Mouse (Mus musculus) lung, embryonic 14.5 days (tissue): ENCODE results near the gene Gtsf2. TPM values are rescaled to one million over a fixed set of nuclear protein-coding genes. Genes with fewer than 3 reads are reported as not detected.

Source experiments
- ATAC-seq: fragments of 200-750 bp; cut with Nextera tagmentation; 2 replicates; pipeline ENCODE4 v1.8.0; 2017; ENCODE audit warnings: mild to moderate bottlenecking, moderate TSS enrichment, moderate library complexity; ENCODE audit not compliant: insufficient read depth
- DNase-seq: peaks from one replicate; pipeline ENCODE4 v3.0.0-alpha.2; 2015
- H3K27ac ChIP-seq: fragments of 300-500 bp; sonication (generic); 2 replicates; pipeline ENCODE4 v1.5.1; 2014; ENCODE audit warnings: low read depth, mild to moderate bottlenecking, moderate library complexity
- H3K27me3 ChIP-seq: fragments of 300-500 bp; sonication (generic); 2 replicates; pipeline ENCODE4 v1.6.1; 2014; ENCODE audit warnings: low read length, control low read depth; ENCODE audit not compliant: insufficient read depth
- H3K36me3 ChIP-seq: fragments of 300-500 bp; sonication (generic); 2 replicates; pipeline ENCODE4 v1.6.1; 2014; ENCODE audit warnings: control low read depth; ENCODE audit not compliant: insufficient read depth
- H3K4me1 ChIP-seq: fragments of 300-500 bp; sonication (generic); 2 replicates; pipeline ENCODE4 v1.6.1; 2014; ENCODE audit warnings: antibody characterized with exemption, control low read depth; ENCODE audit not compliant: insufficient read depth
- H3K4me2 ChIP-seq: fragments of 300-500 bp; sonication (generic); 2 replicates; pipeline ENCODE4 v1.6.1; 2014; ENCODE audit warnings: mild to moderate bottlenecking
- H3K4me3 ChIP-seq: fragments of 300-500 bp; sonication (generic); 2 replicates; pipeline ENCODE4 v1.5.1; 2014; ENCODE audit warnings: low read depth, low read length
- H3K9ac ChIP-seq: fragments of 300-500 bp; sonication (generic); 2 replicates; pipeline ENCODE4 v1.6.1; 2014
- H3K9me3 ChIP-seq: fragments of 300-500 bp; sonication (generic); 2 replicates; pipeline ENCODE4 v1.6.1; 2016; ENCODE audit warnings: low read depth, low read length, control low read depth
- CTCF ChIP-seq: IDR thresholded peaks from 2 replicates; pipeline ENCODE4 v1.5.1; 2016; ENCODE audit warnings: antibody characterized with exemption, low read depth
- WGBS: fragments of 180-500 bp; shearing (Covaris S2); extraction: QIAGEN DNeasy Blood & Tissue Kit; methylation state at CpG from one replicate; pipeline ENCODE4 v1.1.7; 2014; 5-methylcytosine and 5-hydroxymethylcytosine counted together
- polyA plus RNA-seq: library from polyadenylated mRNA; unstranded; fragments of >200 nt; fragmentation: Nextera tagmentation; extraction: Ambion mirVana; gene quantifications from 2 replicates; pipeline ENCODE4 v1.2.1, GENCODE M21; 2014

Gtsf2 gene
- polyA plus RNA-seq: not detected in 2 replicates

DNA sequence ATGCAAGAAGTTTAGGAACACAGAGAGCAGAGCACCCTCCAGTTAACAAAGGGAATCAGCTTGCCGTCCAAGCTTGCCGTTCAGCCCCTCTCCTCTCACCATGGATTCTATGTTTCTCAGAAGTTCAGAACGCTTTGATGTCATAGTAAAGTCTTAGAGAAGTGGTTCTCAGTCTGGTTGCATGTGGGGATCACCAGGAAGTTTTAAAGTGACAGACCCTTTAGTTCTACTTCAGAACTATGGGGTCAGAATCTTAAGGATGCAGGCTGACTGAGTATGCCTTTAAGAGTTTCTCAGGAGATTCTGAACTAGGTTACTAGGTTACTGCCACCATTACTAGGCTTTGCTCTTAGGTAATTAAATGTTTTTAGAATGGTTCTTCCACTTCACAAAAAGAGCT is at the start of gene Gtsf2:
Gtsf2 (minus strand) TSS at position 101 of the 400 bp plus-strand sequence.
- Histone ChIP-seq H3K4me2 (no peak within 1 kb of the TSS), H3K27ac (no peak within 1 kb of the TSS), H3K9ac (no peak within 1 kb of the TSS), H3K4me3 (no peak within 1 kb of the TSS), H3K9me3 (no peaks in the 10 kb centered on the region), H3K27me3 (no peaks in the 10 kb centered on the region), H3K36me3 (no peaks in the 10 kb centered on the region), H3K4me1 (no peaks in the 10 kb centered on the region)
- ATAC-seq: no peak
- DNase-seq: no peak
- TF ChIP-seq CTCF: no peak
- 20% methylated on average over 3 of the region's 3 CpGs for WGBS

DNA sequence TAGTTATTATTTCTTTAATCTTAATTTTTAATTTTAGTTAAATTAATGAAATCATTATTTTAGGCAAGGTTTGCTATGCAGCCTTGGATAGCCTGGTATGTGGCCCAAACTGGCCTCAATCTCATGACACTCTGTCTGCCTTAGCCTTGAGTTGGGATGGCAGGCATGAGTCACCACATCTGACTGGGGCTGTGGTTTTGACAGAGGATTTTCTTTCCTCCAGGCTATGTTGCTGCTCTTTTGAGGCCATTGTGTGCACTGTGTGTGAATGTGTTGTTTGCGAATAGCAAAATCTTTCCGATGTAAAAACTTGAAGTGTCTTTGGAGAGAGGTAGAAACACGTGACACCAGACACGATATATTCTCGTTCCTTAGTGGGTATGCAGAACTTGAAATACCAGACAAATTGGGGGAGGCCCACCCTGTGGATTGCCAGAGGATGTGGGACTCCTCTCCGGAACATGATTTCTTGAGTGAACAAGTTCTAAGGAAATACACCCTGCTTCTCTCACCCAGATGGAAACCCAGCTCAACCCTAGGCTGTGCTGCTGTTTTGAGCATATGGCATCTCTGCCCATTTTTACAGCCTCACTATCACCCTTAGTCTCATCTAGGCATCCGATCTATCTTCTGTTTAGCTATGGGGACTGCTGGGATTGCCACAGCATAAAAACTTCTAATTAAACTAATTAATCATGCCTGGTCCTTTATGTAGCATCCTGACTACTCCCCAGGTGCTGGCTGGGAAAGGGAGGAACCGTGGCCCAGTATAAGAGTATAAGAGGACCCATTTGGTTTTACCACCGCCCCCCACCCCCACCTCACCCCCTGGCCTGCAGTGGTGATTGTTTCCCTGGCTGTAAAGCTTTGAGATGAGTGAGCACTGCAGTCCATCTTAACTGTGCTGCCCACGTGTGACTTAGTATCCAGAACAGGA is 48.2 kb upstream of the Gtsf2 start:
- Histone ChIP-seq H3K4me3 (no peak overlapping the region), H3K9me3 (no peaks in the 10 kb centered on the region), H3K4me1 (no peaks in the 10 kb centered on the region), H3K27me3 (no peaks in the 10 kb centered on the region), H3K27ac (no peak overlapping the region), H3K9ac (no peak overlapping the region), H3K4me2 (no peak overlapping the region), H3K36me3 (no peaks in the 10 kb centered on the region)
- WGBS: 60% methylated on average over 10 of the region's 10 CpGs
- ATAC-seq: no peak
- no peak for DNase-seq
- TF ChIP-seq CTCF: no peak

DNA sequence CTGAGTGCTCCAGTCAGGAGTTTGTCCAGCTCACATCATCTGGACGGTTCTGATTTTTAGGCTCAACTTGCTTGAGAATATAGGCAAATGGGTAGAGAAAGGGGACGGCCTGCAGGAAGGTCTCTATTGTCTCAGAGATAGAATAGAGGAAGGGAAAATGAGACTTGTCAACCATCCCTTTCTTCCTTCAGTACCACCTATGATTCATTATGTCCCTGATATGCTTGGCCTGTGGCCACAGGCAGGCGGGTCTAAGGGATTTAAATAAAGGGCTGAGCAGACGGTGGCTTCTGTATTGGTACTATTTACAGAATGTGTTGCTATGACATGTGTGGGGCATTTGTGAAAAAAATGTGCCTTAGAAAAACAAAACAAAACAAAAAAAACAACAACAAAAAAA is 40.1 kb upstream of the Gtsf2 start:
- Histone ChIP-seq H3K4me1 (no peaks in the 10 kb centered on the region), H3K4me2 (no peak overlapping the region), H3K4me3 (no peak overlapping the region), H3K27me3 (no peaks in the 10 kb centered on the region), H3K36me3 (no peaks in the 10 kb centered on the region), H3K27ac (no peak overlapping the region), H3K9me3 (no peaks in the 10 kb centered on the region), H3K9ac (no peak overlapping the region)
- no peak for DNase-seq
- ATAC-seq: no peak
- 35% methylated on average over 4 of the region's 4 CpGs for WGBS
- TF ChIP-seq CTCF: no peak

DNA sequence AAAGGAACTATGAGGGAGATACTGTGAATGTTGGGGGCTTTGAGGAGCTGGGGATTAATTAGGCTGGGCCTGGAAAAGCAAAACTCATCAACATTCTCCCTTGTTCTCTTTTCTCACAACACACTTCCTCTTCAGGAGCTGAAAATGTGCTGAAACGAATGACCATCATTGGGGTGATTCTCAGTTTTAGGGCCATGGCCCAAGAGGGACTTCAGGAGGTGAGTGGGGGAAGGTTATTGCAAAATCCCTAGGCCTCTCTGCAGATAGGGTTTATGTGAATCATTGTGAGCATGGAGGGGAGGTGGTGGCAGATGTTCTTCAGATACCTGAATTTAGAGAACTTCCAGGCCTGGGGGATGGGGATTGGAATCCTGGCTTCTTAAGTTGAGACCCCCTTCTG is 38.4 kb upstream of the Gtsf2 start:
- no peak overlapping the region for H3K9ac ChIP-seq
- WGBS: 50% methylated on average over 1 of the region's 1 CpGs
- H3K27ac ChIP-seq: no peak overlapping the region
- no peak for ATAC-seq
- DNase-seq: no peak
- no peaks in the 10 kb centered on the region for H3K27me3 ChIP-seq
- H3K36me3 ChIP-seq: no peaks in the 10 kb centered on the region
- no peak for TF ChIP-seq CTCF
- H3K4me2 ChIP-seq: no peak overlapping the region
- H3K4me1 ChIP-seq: no peaks in the 10 kb centered on the region
- no peaks in the 10 kb centered on the region for H3K9me3 ChIP-seq
- H3K4me3 ChIP-seq: no peak overlapping the region

DNA sequence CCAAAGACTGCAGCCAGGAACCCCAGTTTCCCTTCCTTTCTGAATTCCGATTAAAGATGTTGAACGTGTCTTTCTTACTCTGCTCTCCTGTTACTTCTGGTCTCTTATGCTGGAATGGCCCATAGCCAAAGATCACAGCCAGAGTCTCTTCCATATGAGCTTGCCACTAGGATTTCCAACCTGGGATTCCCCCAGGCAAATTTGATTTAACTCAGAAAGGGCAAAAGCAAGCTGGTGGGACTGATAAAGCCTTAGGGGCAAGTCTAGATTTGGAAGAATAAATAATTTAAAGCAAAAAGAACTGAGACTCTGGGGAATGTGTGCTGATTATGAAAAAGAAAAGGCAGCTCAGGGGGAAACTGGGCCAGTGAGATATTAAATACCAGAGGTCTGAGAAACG is 36.8 kb upstream of the Gtsf2 start:
- Histone ChIP-seq H3K4me1 (no peaks in the 10 kb centered on the region), H3K27me3 (no peaks in the 10 kb centered on the region), H3K27ac (no peak overlapping the region), H3K9me3 (no peaks in the 10 kb centered on the region), H3K4me3 (no peak overlapping the region), H3K4me2 (no peak overlapping the region), H3K9ac (no peak overlapping the region), H3K36me3 (no peaks in the 10 kb centered on the region)
- WGBS: 54% methylated on average over 3 of the region's 3 CpGs
- no peak for TF ChIP-seq CTCF
- no peak for DNase-seq
- ATAC-seq: no peak

DNA sequence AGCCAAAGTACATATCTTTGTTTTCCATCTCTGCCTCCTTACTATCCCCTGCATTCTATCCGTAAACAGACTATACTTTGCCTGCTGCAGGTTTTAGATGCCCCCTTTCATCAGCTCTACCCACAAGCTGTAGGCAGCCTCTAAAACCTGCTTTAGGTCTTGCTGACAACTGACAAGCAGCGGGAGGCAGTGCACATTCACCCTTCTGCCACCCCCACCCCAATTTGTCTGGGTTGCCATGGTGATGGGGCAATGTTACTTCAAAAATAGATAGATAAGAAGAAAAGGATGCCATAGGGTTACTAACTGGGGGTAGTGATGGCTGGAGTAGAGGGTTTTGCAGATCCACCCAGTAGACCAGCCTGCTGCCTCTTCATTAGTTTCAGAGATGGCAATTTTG is 36.2 kb upstream of the Gtsf2 start:
- Histone ChIP-seq H3K27ac (no peak overlapping the region), H3K9ac (no peak overlapping the region), H3K4me1 (no peaks in the 10 kb centered on the region), H3K27me3 (no peaks in the 10 kb centered on the region), H3K4me3 (no peak overlapping the region), H3K36me3 (no peaks in the 10 kb centered on the region), H3K9me3 (no peaks in the 10 kb centered on the region), H3K4me2 (no peak overlapping the region)
- 43% methylated on average over 2 of the region's 2 CpGs for WGBS
- ATAC-seq (no peak), DNase-seq (no peak)
- no peak for TF ChIP-seq CTCF

DNA sequence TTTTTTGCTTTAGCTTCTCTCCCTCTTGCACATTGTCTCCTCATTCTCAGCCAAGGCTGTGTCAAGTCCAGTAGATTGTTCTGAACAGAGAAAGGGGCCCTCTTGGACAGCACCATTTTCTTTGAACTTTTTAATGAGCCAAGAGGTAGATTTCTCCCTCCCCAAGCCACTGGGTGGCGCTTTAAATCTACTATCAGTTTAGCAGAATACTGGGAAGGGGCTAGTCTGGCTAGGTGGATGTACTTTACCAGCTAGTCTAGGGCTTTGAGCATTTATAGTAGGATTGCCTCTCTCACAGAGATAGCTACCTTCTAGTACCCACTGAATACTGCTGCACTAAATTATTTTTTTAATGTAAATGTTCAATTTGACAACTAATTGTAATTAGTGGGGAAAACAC is 34.2 kb upstream of the Gtsf2 start:
- peak; percentile 49 for TF ChIP-seq CTCF
- H3K27me3 ChIP-seq: no peaks in the 10 kb centered on the region
- no peak overlapping the region for H3K27ac ChIP-seq
- peak; percentile 68 for DNase-seq
- no peak overlapping the region for H3K9ac ChIP-seq
- WGBS: 3% methylated on average over 1 of the region's 1 CpGs
- no peak overlapping the region for H3K4me2 ChIP-seq
- no peaks in the 10 kb centered on the region for H3K4me1 ChIP-seq
- no peak overlapping the region for H3K4me3 ChIP-seq
- no peaks in the 10 kb centered on the region for H3K36me3 ChIP-seq
- H3K9me3 ChIP-seq: no peaks in the 10 kb centered on the region
- no peak for ATAC-seq
